Mouse (Mus musculus) midbrain, embryonic 15.5 days (tissue): ENCODE measurements at regions not wholly inside any gene's neighbourhood (a gene's known extent, or its start where the extent isn't known, plus 50 kb on each side); places are given as distances from the start of the nearest gene placed in this dataset.

ENCODE experiments used
- ATAC-seq: fragments of 200-750 bp; cut with Nextera tagmentation; replicated peaks from 2 replicates; pipeline ENCODE4 v1.8.0; 2017; ENCODE audit warnings: moderate TSS enrichment
- H3K27ac ChIP-seq: fragments of 300-500 bp; sonication (generic); 2 replicates; pipeline ENCODE4 v1.5.1; 2015; ENCODE audit warnings: mild to moderate bottlenecking, inconsistent platforms
- H3K27me3 ChIP-seq: fragments of 300-500 bp; sonication (generic); replicated peaks from 2 replicates; pipeline ENCODE4 v1.6.1; 2015; ENCODE audit warnings: inconsistent platforms
- H3K36me3 ChIP-seq: fragments of 300-500 bp; sonication (generic); replicated peaks from 2 replicates; pipeline ENCODE4 v1.6.1; 2015; ENCODE audit warnings: inconsistent platforms
- H3K4me1 ChIP-seq: fragments of 300-500 bp; sonication (generic); 2 replicates; pipeline ENCODE4 v1.6.1; 2015; ENCODE audit warnings: inconsistent platforms
- H3K4me2 ChIP-seq: fragments of 300-500 bp; sonication (generic); 2 replicates; pipeline ENCODE4 v1.6.1; 2015; ENCODE audit warnings: inconsistent platforms, mild to moderate bottlenecking, moderate library complexity
- H3K4me3 ChIP-seq: fragments of 300-500 bp; sonication (generic); 2 replicates; pipeline ENCODE4 v1.5.1; 2015; ENCODE audit warnings: mild to moderate bottlenecking, inconsistent platforms
- H3K9ac ChIP-seq: fragments of 300-500 bp; sonication (generic); 2 replicates; pipeline ENCODE4 v1.6.1; 2015; ENCODE audit warnings: mild to moderate bottlenecking, inconsistent platforms
- H3K9me3 ChIP-seq: fragments of 300-500 bp; sonication (generic); 2 replicates; pipeline ENCODE4 v1.6.1; 2016; ENCODE audit warnings: inconsistent platforms
- WGBS: fragments of 180-500 bp; shearing (Covaris S2); methylation state at CpG from one replicate; pipeline ENCODE4 v1.1.7; 2015; ENCODE audit warnings: mixed read lengths; 5-methylcytosine and 5-hydroxymethylcytosine counted together

DNA sequence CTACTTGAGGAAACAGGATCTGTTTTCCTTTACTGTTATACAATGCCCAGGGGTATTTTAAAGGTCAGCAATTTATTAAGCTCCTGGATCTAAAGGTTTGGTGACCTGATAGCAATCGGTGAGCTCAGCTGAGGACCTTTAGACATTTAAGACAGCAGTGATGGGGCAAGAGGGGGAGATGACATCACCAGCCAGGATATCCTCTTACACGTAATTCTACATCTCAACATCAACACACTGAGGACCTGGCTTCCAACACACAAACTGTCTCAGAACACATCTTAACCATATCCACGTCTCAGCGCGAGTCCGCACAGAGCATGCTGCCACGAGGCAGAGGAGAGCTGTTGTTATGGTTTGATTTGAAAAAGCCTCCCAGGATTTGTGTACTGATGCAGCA is 69.2 kb downstream of the Nhlrc3 start:
- Histone ChIP-seq H3K4me3 (no peak overlapping the region), H3K4me2 (no peak overlapping the region), H3K9me3 (no peaks in the 10 kb centered on the region), H3K27ac (no peak overlapping the region), H3K36me3 (no peaks in the 10 kb centered on the region), H3K4me1 (no peaks in the 10 kb centered on the region), H3K27me3 (no peaks in the 10 kb centered on the region), H3K9ac (no peak overlapping the region)
- 92% methylated on average over 7 of the region's 7 CpGs for WGBS
- no peak for ATAC-seq

- H3K4me3 ChIP-seq, result no peak overlapping the region
- H3K27ac ChIP-seq, result no peak overlapping the region
- H3K9ac ChIP-seq, result no peak overlapping the region
- 70% methylated on average over 14 of the region's 14 CpGs for WGBS
- no peaks in the 10 kb centered on the region for H3K9me3 ChIP-seq
- ATAC-seq, result no peak
- H3K27me3 ChIP-seq, result no peaks in the 10 kb centered on the region
- no peaks in the 10 kb centered on the region for H3K36me3 ChIP-seq
- no peak overlapping the region for H3K4me2 ChIP-seq
- no peaks in the 10 kb centered on the region for H3K4me1 ChIP-seq
These were observed 81.2 kb downstream of the Nhlrc3 start for GRCm38 (mm10) chr3:53381704-53382581.

DNA sequence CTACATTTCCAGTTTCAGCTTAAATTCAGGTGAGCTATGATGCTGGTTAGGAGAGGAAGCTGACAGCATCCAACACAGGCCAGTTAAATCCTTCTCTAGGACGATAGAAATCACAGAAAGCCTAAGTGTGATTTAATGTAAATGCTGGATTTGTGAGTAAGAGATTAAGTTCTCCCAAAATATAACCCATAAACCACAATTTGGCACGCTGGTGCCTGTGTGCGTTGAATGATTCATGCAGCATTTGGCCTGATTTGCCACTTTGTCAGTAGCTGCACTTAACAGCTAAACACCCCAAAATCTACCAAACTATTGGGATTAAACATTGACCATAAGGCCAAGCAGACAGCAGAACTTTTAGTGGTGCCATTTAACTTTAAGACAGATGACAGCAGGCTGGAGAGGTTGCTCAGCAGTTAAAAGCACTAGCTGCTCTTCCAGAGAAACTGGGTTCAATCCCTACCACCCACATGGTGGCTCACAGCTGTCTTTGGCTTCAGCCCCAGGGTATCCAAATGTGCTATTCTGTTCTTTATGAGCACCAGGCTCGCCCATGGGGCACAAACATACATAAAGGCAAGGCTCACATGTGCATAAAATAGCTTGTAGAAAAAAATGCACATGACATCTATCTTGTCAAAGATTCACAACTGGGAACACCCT is 83.5 kb downstream of the Nhlrc3 start:
- WGBS, result 73% methylated on average over 4 of the region's 4 CpGs
- H3K9ac ChIP-seq, result no peak overlapping the region
- H3K27ac ChIP-seq, result no peak overlapping the region
- H3K27me3 ChIP-seq, result no peaks in the 10 kb centered on the region
- H3K36me3 ChIP-seq, result no peaks in the 10 kb centered on the region
- H3K4me2 ChIP-seq, result no peak overlapping the region
- ATAC-seq, result no peak
- H3K9me3 ChIP-seq, result no peaks in the 10 kb centered on the region
- no peaks in the 10 kb centered on the region for H3K4me1 ChIP-seq
- no peak overlapping the region for H3K4me3 ChIP-seq

- H3K4me1 ChIP-seq, result no peaks in the 10 kb centered on the region
- no peak overlapping the region for H3K27ac ChIP-seq
- no peaks in the 10 kb centered on the region for H3K9me3 ChIP-seq
- ATAC-seq, result no peak
- H3K9ac ChIP-seq, result no peak overlapping the region
- H3K4me3 ChIP-seq, result no peak overlapping the region
- 85% methylated on average over 3 of the region's 3 CpGs for WGBS
- H3K27me3 ChIP-seq, result no peaks in the 10 kb centered on the region
- no peak overlapping the region for H3K4me2 ChIP-seq
- H3K36me3 ChIP-seq, result no peaks in the 10 kb centered on the region
These were observed 86.2 kb downstream of the Nhlrc3 start for GRCm38 (mm10) chr3:53376864-53377447.

GRCm38 (mm10) chr3:53372887-53373286 is 90.2 kb downstream of the Nhlrc3 start:
- H3K9ac ChIP-seq, result no peak overlapping the region
- no peaks in the 10 kb centered on the region for H3K4me1 ChIP-seq
- H3K4me3 ChIP-seq, result no peak overlapping the region
- H3K27me3 ChIP-seq, result no peaks in the 10 kb centered on the region
- no peaks in the 10 kb centered on the region for H3K36me3 ChIP-seq
- 39% methylated on average over 7 of the region's 7 CpGs for WGBS
- no peaks in the 10 kb centered on the region for H3K9me3 ChIP-seq
- H3K27ac ChIP-seq, result no peak overlapping the region
- no peak for ATAC-seq
- no peak overlapping the region for H3K4me2 ChIP-seq

DNA sequence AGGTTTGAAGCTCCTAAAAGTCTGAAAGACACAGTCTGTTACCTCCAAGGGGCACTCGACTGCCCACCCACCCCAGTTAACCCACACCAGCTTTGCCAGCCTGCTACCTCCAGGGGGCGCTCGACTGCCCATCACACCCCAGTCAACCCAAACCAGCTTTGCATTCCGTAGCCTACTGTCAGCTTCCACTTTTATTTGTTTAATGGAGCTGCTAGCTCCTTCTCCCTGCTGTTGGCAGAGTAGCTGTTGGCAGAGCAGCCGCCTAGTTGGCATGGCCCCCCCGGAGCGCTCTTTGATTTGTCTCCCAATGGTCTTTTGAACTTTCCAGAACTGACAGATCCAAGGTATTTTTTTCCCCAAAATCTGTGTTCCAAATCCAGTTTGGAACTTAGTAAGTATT is 91.2 kb downstream of the Nhlrc3 start:
- WGBS, result 72% methylated on average over 7 of the region's 7 CpGs
- Histone ChIP-seq H3K27ac (no peak overlapping the region), H3K36me3 (no peaks in the 10 kb centered on the region), H3K9ac (no peak overlapping the region), H3K4me1 (no peaks in the 10 kb centered on the region), H3K4me3 (no peak overlapping the region), H3K27me3 (no peaks in the 10 kb centered on the region), H3K4me2 (no peak overlapping the region), H3K9me3 (no peaks in the 10 kb centered on the region)
- no peak for ATAC-seq

GRCm38 (mm10) chr3:53361202-53361601 is 101.9 kb downstream of the Nhlrc3 start:
- H3K27me3 ChIP-seq, result no peaks in the 10 kb centered on the region
- no peak overlapping the region for H3K4me3 ChIP-seq
- no peak overlapping the region for H3K9ac ChIP-seq
- ATAC-seq, result no peak
- no peak overlapping the region for H3K27ac ChIP-seq
- no peaks in the 10 kb centered on the region for H3K36me3 ChIP-seq
- no peak overlapping the region for H3K4me2 ChIP-seq
- WGBS, result 85% methylated on average over 4 of the region's 4 CpGs
- H3K9me3 ChIP-seq, result no peaks in the 10 kb centered on the region
- no peaks in the 10 kb centered on the region for H3K4me1 ChIP-seq

DNA sequence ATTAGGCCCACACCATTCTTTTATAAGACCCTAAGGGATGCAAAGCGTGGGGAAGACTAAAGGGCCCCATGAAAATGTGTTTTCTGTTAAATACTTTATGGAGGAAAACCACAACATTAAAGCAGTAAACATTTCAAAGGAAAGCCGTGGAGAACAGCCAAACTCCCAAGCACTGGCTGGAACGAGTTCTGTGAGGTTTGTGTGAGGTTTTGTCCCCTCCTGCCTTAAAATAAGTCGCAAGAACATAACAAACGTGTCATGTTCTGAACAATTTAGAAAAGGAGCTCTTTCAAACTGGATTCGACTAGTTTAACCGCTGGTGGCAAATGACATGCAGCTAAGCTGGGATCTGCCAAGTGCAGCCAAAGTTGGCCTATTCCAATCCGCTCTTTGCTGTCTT is 109.4 kb downstream of the Nhlrc3 start:
- H3K27me3 ChIP-seq, result no peaks in the 10 kb centered on the region
- no peak overlapping the region for H3K27ac ChIP-seq
- H3K4me2 ChIP-seq, result no peak overlapping the region
- H3K4me1 ChIP-seq, result no peaks in the 10 kb centered on the region
- no peak for ATAC-seq
- no peaks in the 10 kb centered on the region for H3K36me3 ChIP-seq
- no peak overlapping the region for H3K9ac ChIP-seq
- H3K4me3 ChIP-seq, result no peak overlapping the region
- no peaks in the 10 kb centered on the region for H3K9me3 ChIP-seq
- 60% methylated on average over 8 of the region's 8 CpGs for WGBS

GRCm38 (mm10) chr3:53353282-53353681 is 109.8 kb downstream of the Nhlrc3 start:
- ATAC-seq, result no peak
- Histone ChIP-seq H3K27me3 (no peaks in the 10 kb centered on the region), H3K4me2 (no peak overlapping the region), H3K4me1 (no peaks in the 10 kb centered on the region), H3K27ac (no peak overlapping the region), H3K36me3 (no peaks in the 10 kb centered on the region), H3K9ac (no peak overlapping the region), H3K4me3 (no peak overlapping the region), H3K9me3 (no peaks in the 10 kb centered on the region)
- WGBS, result 81% methylated on average over 7 of the region's 7 CpGs

DNA sequence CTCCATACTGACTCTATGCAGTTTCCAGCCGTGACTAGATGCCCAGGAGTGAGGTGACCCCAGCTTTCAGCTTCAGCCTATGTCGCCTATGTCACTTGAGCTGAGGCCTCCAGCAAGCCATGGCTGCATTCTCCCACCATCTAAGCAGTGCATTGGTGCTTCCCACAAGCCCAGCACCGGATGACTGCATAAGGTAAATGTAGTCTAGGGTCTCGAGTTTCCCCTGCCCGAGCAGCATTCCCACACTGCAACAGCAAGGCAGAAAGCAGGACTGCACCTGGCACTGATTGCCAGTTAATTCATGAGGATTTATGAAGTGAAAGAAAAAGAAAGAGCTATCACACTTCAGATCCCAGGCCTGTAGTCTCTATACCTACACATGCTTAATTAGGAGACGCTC is 119.5 kb downstream of the Nhlrc3 start:
- H3K4me3 ChIP-seq, result no peak overlapping the region
- H3K9ac ChIP-seq, result no peak overlapping the region
- H3K27ac ChIP-seq, result no peak overlapping the region
- H3K4me2 ChIP-seq, result no peak overlapping the region
- ATAC-seq, result no peak
- 83% methylated on average over 6 of the region's 6 CpGs for WGBS
- H3K36me3 ChIP-seq, result no peaks in the 10 kb centered on the region
- H3K4me1 ChIP-seq, result no peaks in the 10 kb centered on the region
- H3K27me3 ChIP-seq, result no peaks in the 10 kb centered on the region
- no peaks in the 10 kb centered on the region for H3K9me3 ChIP-seq

- no peaks in the 10 kb centered on the region for H3K9me3 ChIP-seq
- no peaks in the 10 kb centered on the region for H3K27me3 ChIP-seq
- no peaks in the 10 kb centered on the region for H3K36me3 ChIP-seq
- H3K27ac ChIP-seq, result no peak overlapping the region
- H3K4me1 ChIP-seq, result no peaks in the 10 kb centered on the region
- no peak overlapping the region for H3K4me3 ChIP-seq
- no peak overlapping the region for H3K9ac ChIP-seq
- WGBS, result 72% methylated on average over 22 of the region's 22 CpGs
- no peak; the same call in 1 of the 2 replicates for ATAC-seq
- no peak overlapping the region for H3K4me2 ChIP-seq
These were observed 121.6 kb downstream of the Nhlrc3 start for GRCm38 (mm10) chr3:53341304-53342206.

DNA sequence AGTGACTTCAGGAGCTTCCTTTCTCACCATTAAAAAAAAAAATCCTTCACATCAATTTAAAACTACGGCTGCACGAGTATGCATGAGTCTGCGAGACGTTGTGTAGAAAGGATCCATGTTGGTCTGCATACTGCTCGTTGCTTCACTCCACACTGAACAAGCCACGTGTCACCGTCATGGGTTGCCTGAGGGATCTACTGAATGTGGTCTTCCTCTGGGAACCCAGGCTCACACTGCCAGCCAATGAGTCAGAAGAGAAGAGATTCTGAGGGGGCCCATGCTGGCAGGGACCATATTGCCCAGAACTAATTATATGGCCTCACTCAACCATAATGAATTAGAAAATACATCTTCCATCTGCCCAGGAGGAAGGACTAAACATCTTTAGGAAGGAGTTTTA is 124.6 kb downstream of the Nhlrc3 start:
- no peaks in the 10 kb centered on the region for H3K27me3 ChIP-seq
- H3K4me2 ChIP-seq, result no peak overlapping the region
- H3K4me3 ChIP-seq, result no peak overlapping the region
- 87% methylated on average over 7 of the region's 7 CpGs for WGBS
- no peaks in the 10 kb centered on the region for H3K9me3 ChIP-seq
- no peaks in the 10 kb centered on the region for H3K4me1 ChIP-seq
- no peaks in the 10 kb centered on the region for H3K36me3 ChIP-seq
- H3K27ac ChIP-seq, result no peak overlapping the region
- no peak for ATAC-seq
- H3K9ac ChIP-seq, result no peak overlapping the region
